Mouse (Mus musculus) ovary, postnatal 10 days (tissue): ENCODE measurements around the gene Myo1d.

Experiments
- DNase-seq: peaks from one replicate; pipeline ENCODE4 v3.0.0; 2022; ENCODE audit warnings: low spot score

The Myo1d gene

GRCm38 (mm10) chr11:80723406-80724047, 56.3 kb downstream of the Myo1d start:
- DNase-seq = no peak

- no peak for DNase-seq
Observed at GRCm38 (mm10) chr11:80719014-80719413, 60.8 kb downstream of the Myo1d start.

GRCm38 (mm10) chr11:80718036-80718435, 61.8 kb downstream of the Myo1d start:
- no peak for DNase-seq

GRCm38 (mm10) chr11:80715115-80715514, 64.7 kb downstream of the Myo1d start:
- DNase-seq = no peak

GRCm38 (mm10) chr11:80713705-80714104, 66.1 kb downstream of the Myo1d start:
- DNase-seq = no peak

DNA sequence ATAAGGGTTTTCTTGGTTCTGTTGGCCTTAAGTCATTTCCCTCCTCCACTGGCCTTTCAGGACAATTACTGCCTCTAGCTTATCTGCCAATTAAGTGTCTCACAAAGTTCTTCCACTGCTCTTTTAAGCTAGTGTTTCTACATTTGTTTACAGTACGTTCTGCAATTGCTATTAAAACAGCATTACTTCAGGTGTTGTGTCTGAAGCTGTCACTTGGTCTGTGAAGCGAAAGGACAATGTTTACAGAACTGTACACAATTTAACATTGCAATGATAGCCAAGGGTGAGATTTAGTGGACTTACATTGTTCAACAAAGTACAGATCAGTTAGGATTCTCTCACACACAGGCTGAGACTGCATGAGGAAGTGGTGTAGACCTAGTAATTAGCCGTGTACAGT, 67.6 kb downstream of the Myo1d start:
- no peak for DNase-seq

- no peak for DNase-seq
Observed at GRCm38 (mm10) chr11:80711336-80711735, 68.5 kb downstream of the Myo1d start.

GRCm38 (mm10) chr11:80700611-80701010, 79.2 kb downstream of the Myo1d start:
- DNase-seq = no peak

DNA sequence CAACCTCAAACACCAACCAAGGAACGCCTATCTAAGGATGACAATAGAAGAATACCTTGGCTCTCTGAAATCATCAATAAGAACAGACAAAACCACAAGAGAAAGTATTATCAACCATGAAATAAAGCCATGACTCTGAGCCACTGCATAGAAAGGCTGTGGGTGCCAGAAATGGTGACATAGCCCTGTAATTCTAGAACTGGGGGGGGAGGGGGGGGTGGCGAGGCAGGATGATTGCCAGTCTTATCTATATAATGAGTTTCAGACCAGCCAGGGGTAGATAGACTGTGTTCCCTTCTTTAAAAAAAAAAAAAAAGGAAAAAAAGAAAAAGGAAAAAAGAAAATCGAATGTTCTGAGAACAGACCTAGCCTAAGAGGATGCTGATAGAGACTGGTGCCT, 81.1 kb downstream of the Myo1d start:
- no peak for DNase-seq

DNA sequence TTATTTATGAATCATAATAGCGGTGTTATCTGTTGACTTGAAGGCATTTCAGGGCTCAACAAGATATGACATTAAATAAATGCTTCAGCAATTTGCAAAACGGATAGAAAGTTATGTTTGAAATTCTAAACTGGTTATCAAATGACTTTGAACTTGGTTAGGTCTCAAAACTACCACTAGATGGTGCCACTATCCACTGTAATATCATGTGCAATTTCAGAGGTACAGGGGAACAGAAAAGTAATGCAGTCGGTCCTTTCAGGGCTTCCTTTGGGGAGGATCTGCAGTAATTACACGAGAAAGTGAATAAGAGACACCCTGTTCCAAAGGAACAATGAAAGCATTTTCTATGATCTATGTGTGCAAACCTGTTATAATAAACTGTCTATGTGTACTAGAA, 83.5 kb downstream of the Myo1d start:
- no peak for DNase-seq

DNA sequence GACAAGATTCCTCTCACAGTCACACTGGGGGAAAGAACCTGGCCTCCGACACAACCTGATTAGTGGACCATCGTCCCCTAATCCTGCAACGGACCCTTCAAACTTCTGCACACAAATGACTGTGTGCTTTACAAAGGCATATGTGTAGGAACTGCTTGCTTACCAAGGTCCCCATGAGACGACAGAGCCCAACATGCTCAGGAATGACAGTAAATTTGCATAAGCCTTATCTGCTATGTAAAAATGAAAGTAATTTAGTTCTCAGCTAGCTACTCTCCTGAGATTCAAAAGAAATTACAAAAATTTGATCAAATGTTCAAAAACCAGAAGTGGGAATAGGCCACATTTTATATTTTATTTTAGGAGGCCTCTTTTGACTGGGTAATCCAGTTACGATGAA, 95.2 kb downstream of the Myo1d start:
- no peak for DNase-seq

DNA sequence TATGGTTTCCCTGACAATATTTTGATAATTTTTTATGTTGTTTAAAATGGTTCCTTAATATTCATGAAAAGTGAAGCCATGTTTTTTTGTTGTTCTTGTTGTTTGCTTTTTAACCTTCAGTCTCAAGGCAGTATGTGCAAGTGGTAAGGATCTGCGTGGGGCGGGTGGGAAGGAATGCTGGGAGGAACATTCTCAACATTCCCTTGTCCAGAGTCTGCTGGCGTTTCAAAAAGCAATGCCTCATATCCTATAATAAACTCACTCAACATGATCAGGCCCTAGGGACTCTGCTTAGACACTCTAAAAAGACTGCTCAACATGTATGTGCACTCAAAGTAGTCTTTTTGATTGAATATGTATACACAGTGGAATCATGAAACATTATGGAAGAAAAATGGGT, 97.1 kb downstream of the Myo1d start:
- DNase-seq = no peak

GRCm38 (mm10) chr11:80673013-80673412, 106.8 kb downstream of the Myo1d start:
- no peak for DNase-seq

DNA sequence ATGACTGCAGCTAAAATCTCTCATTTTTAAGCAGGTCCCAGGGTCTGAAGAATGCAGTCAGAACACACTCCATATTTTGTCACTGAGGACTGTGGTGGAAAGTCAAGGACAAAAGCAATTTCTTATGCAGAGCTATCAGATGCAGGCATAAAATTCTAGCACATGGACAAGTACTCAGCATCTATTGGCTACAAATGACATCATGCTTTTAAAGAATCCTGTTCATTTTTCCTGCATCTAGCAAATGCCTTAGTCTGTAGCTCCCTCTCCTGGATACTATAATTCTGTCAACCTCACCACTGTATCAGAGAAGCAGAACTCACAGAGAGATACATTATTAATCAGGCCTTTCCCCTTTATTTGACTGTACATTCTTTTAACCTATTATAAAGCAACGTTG, 109.4 kb downstream of the Myo1d start:
- DNase-seq = no peak

GRCm38 (mm10) chr11:80669934-80670333, 109.9 kb downstream of the Myo1d start:
- no peak for DNase-seq

DNA sequence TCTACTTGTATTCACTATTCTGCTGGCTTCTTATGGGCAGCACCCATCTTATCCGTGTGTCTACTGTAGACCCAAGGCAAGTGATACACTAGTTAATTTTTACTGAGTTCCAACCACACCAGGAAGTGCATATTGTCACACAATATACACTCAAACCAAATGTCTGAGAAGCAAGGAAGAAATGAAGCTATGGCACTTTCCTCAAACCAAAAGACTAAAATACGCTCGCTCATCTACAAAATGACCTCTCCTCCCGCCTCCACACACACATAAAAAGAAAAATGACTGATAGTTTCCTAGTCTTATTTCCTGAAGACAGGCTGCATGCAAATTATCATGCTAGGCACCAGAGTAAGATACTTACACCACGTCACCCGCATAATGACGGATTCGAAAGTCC, 113.6 kb downstream of the Myo1d start:
- no peak for DNase-seq

DNA sequence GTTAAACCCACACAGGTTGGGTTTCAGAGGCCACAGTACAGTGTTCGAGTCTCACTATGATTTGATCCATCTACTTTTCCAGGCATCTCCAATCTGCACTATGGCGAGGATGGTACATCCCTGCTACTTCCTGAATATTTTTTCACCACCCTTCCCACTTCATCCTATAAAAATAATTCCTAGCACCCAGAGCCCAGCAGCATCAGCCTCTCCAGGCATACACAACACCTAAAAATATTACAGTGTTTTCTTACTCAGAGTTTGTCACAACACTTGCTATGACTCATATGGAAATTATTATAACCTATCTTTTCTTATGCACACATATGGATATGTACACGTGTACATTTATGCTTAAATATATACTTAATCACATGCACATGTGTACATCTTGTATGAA, 115.6 kb downstream of the Myo1d start:
- no peak for DNase-seq

- no peak for DNase-seq
Observed at GRCm38 (mm10) chr11:80645111-80645510, 134.7 kb downstream of the Myo1d start.

GRCm38 (mm10) chr11:80628992-80629865, 150.6 kb downstream of the Myo1d start:
- no peak for DNase-seq

DNA sequence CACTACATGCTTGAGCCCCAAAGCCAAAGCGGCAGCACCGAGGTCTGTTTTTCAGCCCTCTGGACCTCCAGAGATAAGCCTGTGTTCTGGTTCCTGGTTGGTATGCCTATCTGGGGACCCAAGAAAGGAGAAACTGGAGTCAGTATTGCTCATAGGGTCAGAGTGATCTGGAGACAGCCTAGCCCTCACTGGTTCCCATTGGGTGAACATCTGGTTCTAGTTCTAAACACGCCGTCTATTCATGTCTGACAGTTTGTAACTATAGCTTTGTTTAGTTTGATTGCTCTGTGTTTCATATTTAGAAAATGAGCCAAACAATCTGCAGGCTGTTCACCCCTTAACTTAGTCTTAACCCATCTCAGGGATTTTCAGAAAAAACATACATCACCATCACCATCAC, 151.2 kb downstream of the Myo1d start:
- no peak for DNase-seq

DNA sequence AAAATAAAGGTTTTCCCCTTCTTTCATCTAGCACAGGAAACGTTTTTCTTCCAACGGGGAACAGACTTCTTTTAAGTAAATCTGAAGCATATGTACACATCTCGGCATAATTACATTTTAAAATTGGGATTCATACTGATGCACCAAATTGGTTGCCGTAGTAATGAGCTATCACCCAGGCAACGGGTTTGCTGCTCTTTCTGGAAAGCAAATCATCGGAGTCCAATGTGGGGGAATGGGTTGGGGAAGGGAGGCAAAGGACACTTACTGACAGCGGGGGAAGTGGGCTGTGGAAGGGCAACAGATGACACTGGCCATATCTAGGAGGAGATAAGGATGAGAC, 156.8 kb downstream of the Myo1d start:
- no peak for DNase-seq

- DNase-seq = no peak
Observed at GRCm38 (mm10) chr11:80622233-80623037, 157.4 kb downstream of the Myo1d start.
